17 mouse cellular contexts compared by ENCODE assay signal in the genomic region with DNA sequence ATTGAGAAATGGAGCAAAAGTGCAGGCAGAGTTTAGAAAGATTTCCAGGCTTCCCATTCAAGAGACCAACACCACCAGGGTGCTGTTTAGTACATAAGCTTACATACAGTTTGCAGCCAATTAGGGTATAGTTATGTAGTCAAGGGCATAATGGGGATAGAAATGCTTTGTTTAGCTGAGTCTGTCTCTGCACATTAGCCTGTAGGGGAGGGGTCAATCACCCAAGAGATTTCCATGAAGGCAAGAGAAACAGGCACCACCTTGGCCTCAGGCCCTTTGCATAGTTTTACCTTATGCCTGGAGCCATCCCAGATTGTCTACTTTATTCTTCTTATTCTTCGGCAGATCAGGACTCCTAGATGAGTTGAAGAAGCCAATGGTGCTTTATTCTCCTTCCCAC.
"Had no signal": no experiment of that assay in that cellular context is flagged by ENCODE, and none has a peak within 500 bp of the region (broad histone marks: within the 10 kb centered on the region; RNA-seq: fewer than 3 reads in every experiment).

No protein-coding gene starts in this region.

- H3K36me3 ChIP-seq: lung, embryonic 15.5 days; midbrain, embryonic 13.5 days; midbrain, embryonic 15.5 days; neural tube, embryonic 12.5 days; stomach, embryonic 15.5 days had no signal

- H3K9me3 ChIP-seq: lung, embryonic 15.5 days; midbrain, embryonic 13.5 days; midbrain, embryonic 15.5 days; neural tube, embryonic 12.5 days; stomach, embryonic 15.5 days had no signal

- H3K4me1 ChIP-seq: lung, embryonic 15.5 days; megakaryocyte, embryonic 14.5 days; midbrain, embryonic 13.5 days; midbrain, embryonic 15.5 days; neural tube, embryonic 12.5 days; stomach, embryonic 15.5 days had no signal

- H3K4me2 ChIP-seq: lung, embryonic 15.5 days; midbrain, embryonic 11.5 days; midbrain, embryonic 13.5 days; midbrain, embryonic 15.5 days; neural tube, embryonic 12.5 days; stomach, embryonic 15.5 days had no signal

- H3K27me3 ChIP-seq: lung, embryonic 15.5 days; megakaryocyte, embryonic 14.5 days; midbrain, embryonic 13.5 days; midbrain, embryonic 15.5 days; neural tube, embryonic 12.5 days; stomach, embryonic 15.5 days had no signal

- H3K27ac ChIP-seq: lung, embryonic 15.5 days; macrophage; midbrain, embryonic 13.5 days; midbrain, embryonic 15.5 days; neural tube, embryonic 12.5 days; stomach, embryonic 15.5 days; stomach, postnatal 0 days had no signal

- DNase-seq: lung, adult 2 months; lung, postnatal 14 days; lung, postnatal 36 days; right cerebral cortex, postnatal 14 days; thymus, adult 2 months; thymus, postnatal 14 days; thymus, postnatal 36 days had no signal

- H3K4me3 ChIP-seq: lung, embryonic 15.5 days; megakaryocyte, embryonic 14.5 days; midbrain, embryonic 13.5 days; midbrain, embryonic 15.5 days; neural tube, embryonic 12.5 days; stomach, embryonic 15.5 days had no signal

- H3K9ac ChIP-seq: lung, embryonic 15.5 days; midbrain, embryonic 13.5 days; midbrain, embryonic 15.5 days; neural tube, embryonic 12.5 days; stomach, embryonic 15.5 days had no signal

- ATAC-seq: lung, postnatal 0 days; midbrain, embryonic 13.5 days; midbrain, embryonic 15.5 days had no signal
